Mouse (Mus musculus) midbrain, embryonic 11.5 days (tissue): Measurements from ENCODE around the gene Kctd10. TPM values are rescaled to one million over a fixed set of nuclear protein-coding genes. Genes with fewer than 3 reads are reported as not detected.

Experiments
- ATAC-seq: fragments of 200-750 bp; cut with Nextera tagmentation; 2 replicates; pipeline ENCODE4 v1.8.0; 2017; ENCODE audit warnings: moderate TSS enrichment, moderate library complexity; ENCODE audit not compliant: low FRiP score
- DNase-seq: peaks from one replicate; pipeline ENCODE4 v3.0.0; 2015; ENCODE audit warnings: low spot score; ENCODE audit errors: missing footprints
- H3K27ac ChIP-seq: fragments of 300-500 bp; sonication (generic); 2 replicates; pipeline ENCODE4 v1.5.1; 2014; ENCODE audit warnings: low read depth, low read length
- H3K27me3 ChIP-seq: fragments of 300-500 bp; sonication (generic); 2 replicates; pipeline ENCODE4 v1.6.1; 2014; ENCODE audit warnings: mild to moderate bottlenecking, low read length, moderate library complexity, mixed read lengths; ENCODE audit not compliant: control insufficient read depth, insufficient read depth
- H3K36me3 ChIP-seq: fragments of 300-500 bp; sonication (generic); 2 replicates; pipeline ENCODE4 v1.6.1; 2014; ENCODE audit warnings: mild to moderate bottlenecking, low read length, moderate library complexity, mixed read lengths; ENCODE audit not compliant: control insufficient read depth, insufficient read depth
- H3K4me1 ChIP-seq: fragments of 300-500 bp; sonication (generic); 2 replicates; pipeline ENCODE4 v1.6.1; 2014; ENCODE audit warnings: low read length; ENCODE audit not compliant: control insufficient read depth, insufficient read depth
- H3K4me2 ChIP-seq: fragments of 300-500 bp; sonication (generic); 2 replicates; pipeline ENCODE4 v1.6.1; 2014; ENCODE audit warnings: mild to moderate bottlenecking, moderate library complexity
- H3K4me3 ChIP-seq: fragments of 300-500 bp; sonication (generic); 2 replicates; pipeline ENCODE4 v1.5.1; 2014; ENCODE audit warnings: low read depth, low read length
- H3K9ac ChIP-seq: fragments of 300-500 bp; sonication (generic); 2 replicates; pipeline ENCODE4 v1.6.1; 2014; ENCODE audit warnings: low read length
- H3K9me3 ChIP-seq: fragments of 300-500 bp; sonication (generic); 2 replicates; pipeline ENCODE4 v1.6.1; 2016; ENCODE audit warnings: low read length; ENCODE audit not compliant: control insufficient read depth
- WGBS: fragments of 180-500 bp; shearing (Covaris S2); extraction: QIAGEN DNeasy Blood & Tissue Kit; methylation state at CpG from one replicate; pipeline ENCODE4 v1.1.7; 2014; 5-methylcytosine and 5-hydroxymethylcytosine counted together
- polyA plus RNA-seq: library from polyadenylated mRNA; unstranded; fragments of >200 nt; fragmentation: Nextera tagmentation; extraction: Ambion mirVana; gene quantifications from 2 replicates; pipeline ENCODE4 v1.2.1, GENCODE M21; 2014

The Kctd10 gene
- polyA plus RNA-seq, 1 experiment from 2014 or later = 104 TPM

- DNase-seq (no peak), ATAC-seq (no peak)
- 73% methylated on average over 11 of the region's 11 CpGs for WGBS
- Histone ChIP-seq H3K27ac (no peak overlapping the region), H3K27me3 (no peaks in the 10 kb centered on the region), H3K4me3 (no peak overlapping the region), H3K36me3 (peaks cover 14% of the 10 kb centered on the region), H3K4me2 (no peak overlapping the region), H3K9ac (no peak overlapping the region), H3K9me3 (no peaks in the 10 kb centered on the region), H3K4me1 (peaks cover 5% of the 10 kb centered on the region)
Observed at GRCm38 (mm10) chr5:114373174-114373573, 7.1 kb downstream of the Kctd10 start.

GRCm38 (mm10) chr5:114372565-114372964 lies 7.7 kb downstream of the Kctd10 start:
- no peak for ATAC-seq
- H3K9me3 ChIP-seq = no peaks in the 10 kb centered on the region
- H3K9ac ChIP-seq = no peak overlapping the region
- DNase-seq = no peak
- no peak overlapping the region for H3K27ac ChIP-seq
- WGBS = 31% methylated on average over 11 of the region's 11 CpGs
- H3K4me1 ChIP-seq = peaks cover under 1% of the 10 kb centered on the region
- H3K4me3 ChIP-seq = no peak overlapping the region
- no peak overlapping the region for H3K4me2 ChIP-seq
- no peaks in the 10 kb centered on the region for H3K27me3 ChIP-seq
- H3K36me3 ChIP-seq = peaks cover 20% of the 10 kb centered on the region

- Histone ChIP-seq H3K9ac (no peak overlapping the region), H3K27ac (no peak overlapping the region), H3K4me3 (no peak overlapping the region), H3K9me3 (no peaks in the 10 kb centered on the region), H3K4me2 (no peak overlapping the region), H3K27me3 (no peaks in the 10 kb centered on the region), H3K4me1 (no peaks in the 10 kb centered on the region; the same call in 1 of the 2 replicates), H3K36me3 (peaks cover 22% of the 10 kb centered on the region)
- 76% methylated on average over 25 of the region's 25 CpGs for WGBS
- DNase-seq = no peak
- ATAC-seq = no peak
Observed at GRCm38 (mm10) chr5:114371731-114372473, 8.4 kb downstream of the Kctd10 start.

- H3K4me2 ChIP-seq = no peak overlapping the region
- no peaks in the 10 kb centered on the region for H3K9me3 ChIP-seq
- no peaks in the 10 kb centered on the region for H3K27me3 ChIP-seq
- H3K27ac ChIP-seq = no peak overlapping the region
- WGBS = 82% methylated on average over 3 of the region's 3 CpGs
- no peak for DNase-seq
- no peak for ATAC-seq
- H3K9ac ChIP-seq = no peak overlapping the region
- H3K4me1 ChIP-seq = no peaks in the 10 kb centered on the region; the same call in 1 of the 2 replicates
- peaks cover 22% of the 10 kb centered on the region for H3K36me3 ChIP-seq
- H3K4me3 ChIP-seq = no peak overlapping the region
Observed at GRCm38 (mm10) chr5:114371331-114371730, 9.0 kb downstream of the Kctd10 start.

GRCm38 (mm10) chr5:114370371-114370776 lies 9.9 kb downstream of the Kctd10 start:
- Histone ChIP-seq H3K4me3 (no peak overlapping the region), H3K9ac (no peak overlapping the region), H3K4me1 (no peaks in the 10 kb centered on the region; the same call in 1 of the 2 replicates), H3K27ac (no peak overlapping the region), H3K4me2 (no peak overlapping the region), H3K9me3 (no peaks in the 10 kb centered on the region), H3K36me3 (peaks cover 28% of the 10 kb centered on the region), H3K27me3 (no peaks in the 10 kb centered on the region)
- DNase-seq (no peak), ATAC-seq (no peak)
- 75% methylated on average over 9 of the region's 9 CpGs for WGBS

- no peak for DNase-seq
- ATAC-seq = no peak
- WGBS = 91% methylated on average over 9 of the region's 9 CpGs
- H3K4me2 ChIP-seq = no peak overlapping the region
- H3K4me3 ChIP-seq = no peak overlapping the region
- peaks cover 32% of the 10 kb centered on the region for H3K36me3 ChIP-seq
- H3K27me3 ChIP-seq = no peaks in the 10 kb centered on the region
- H3K27ac ChIP-seq = no peak overlapping the region
- H3K9ac ChIP-seq = no peak overlapping the region
- no peaks in the 10 kb centered on the region for H3K9me3 ChIP-seq
- H3K4me1 ChIP-seq = no peaks in the 10 kb centered on the region; the same call in 1 of the 2 replicates
Observed at GRCm38 (mm10) chr5:114369921-114370320, 10.4 kb downstream of the Kctd10 start.

- H3K36me3 ChIP-seq = peaks cover 32% of the 10 kb centered on the region
- ATAC-seq = no peak
- no peak overlapping the region for H3K4me3 ChIP-seq
- WGBS = 89% methylated on average over 16 of the region's 16 CpGs
- DNase-seq = no peak
- H3K9me3 ChIP-seq = no peaks in the 10 kb centered on the region
- H3K27me3 ChIP-seq = no peaks in the 10 kb centered on the region
- H3K4me2 ChIP-seq = no peak overlapping the region
- H3K9ac ChIP-seq = no peak overlapping the region
- H3K27ac ChIP-seq = no peak overlapping the region
- no peaks in the 10 kb centered on the region; the same call in 1 of the 2 replicates for H3K4me1 ChIP-seq
Observed at GRCm38 (mm10) chr5:114368803-114369496, 11.4 kb downstream of the Kctd10 start.

- no peak overlapping the region for H3K27ac ChIP-seq
- DNase-seq = no peak
- H3K9me3 ChIP-seq = no peaks in the 10 kb centered on the region
- peaks cover 33% of the 10 kb centered on the region for H3K36me3 ChIP-seq
- no peak overlapping the region for H3K4me3 ChIP-seq
- no peaks in the 10 kb centered on the region for H3K4me1 ChIP-seq
- no peak overlapping the region for H3K9ac ChIP-seq
- 94% methylated on average over 14 of the region's 14 CpGs for WGBS
- H3K4me2 ChIP-seq = no peak overlapping the region
- H3K27me3 ChIP-seq = no peaks in the 10 kb centered on the region
- no peak for ATAC-seq
Observed at GRCm38 (mm10) chr5:114368121-114368520, 12.2 kb downstream of the Kctd10 start.

- peaks cover 28% of the 10 kb centered on the region for H3K36me3 ChIP-seq
Observed at GRCm38 (mm10) chr5:114365043-114365752, 15.1 kb downstream of the Kctd10 start.

More at GRCm38 (mm10) chr5:114365043-114365752, 15.1 kb downstream of the Kctd10 start:
- DNase-seq (no peak), ATAC-seq (no peak)
- Histone ChIP-seq H3K4me1 (no peaks in the 10 kb centered on the region), H3K9ac (no peak overlapping the region), H3K27ac (no peak overlapping the region), H3K9me3 (no peaks in the 10 kb centered on the region), H3K27me3 (no peaks in the 10 kb centered on the region), H3K4me2 (no peak overlapping the region), H3K4me3 (no peak overlapping the region)
- whole genome bisulfite sequencing = 92% methylated on average over 23 of the region's 23 CpGs
